Mouse (Mus musculus): Measurements from ENCODE around the gene Kbtbd7.
"Not testable (repeated sequence)": the region's sequence is repeated elsewhere in the genome, so short reads cannot be mapped to it uniquely, and the experiment has no call there.

Kbtbd7 gene

GRCm38 (mm10) chr14:79451681-79452590, 25.6 kb downstream of the Kbtbd7 start, which contains the start of gene Kbtbd6:
Kbtbd6 (plus strand) TSS chr14:79451835.
- peak; percentile 87 for DNase-seq (ENCODE audit: low read depth, low spot score)

- not testable (repeated sequence) for DNase-seq (ENCODE audit: low read depth, low spot score)
Observed at GRCm38 (mm10) chr14:79452591-79452934, 26.3 kb downstream of the Kbtbd7 start.

- no peak for DNase-seq (ENCODE audit: low read depth, low spot score)
Observed at GRCm38 (mm10) chr14:79460401-79460800, 34.1 kb downstream of the Kbtbd7 start.

GRCm38 (mm10) chr14:79460988-79461387, 34.7 kb downstream of the Kbtbd7 start:
- no peak for DNase-seq (ENCODE audit: low read depth, low spot score)

- DNase-seq (ENCODE audit: low read depth, low spot score): no peak
Observed at GRCm38 (mm10) chr14:79465623-79466022, 39.3 kb downstream of the Kbtbd7 start.

- no peak for DNase-seq (ENCODE audit: low read depth, low spot score)
Observed at GRCm38 (mm10) chr14:79467621-79468020, 41.3 kb downstream of the Kbtbd7 start.

GRCm38 (mm10) chr14:79473384-79473783, 47.1 kb downstream of the Kbtbd7 start:
- no peak for DNase-seq (ENCODE audit: low read depth, low spot score)

All from c-Kit-negative CD71-positive TER-119-positive erythroid progenitor cells, embryonic 14.5 days (primary cell).